Mouse (Mus musculus) ES-Bruce4 (cell line): ENCODE data around the gene Mapk1ip1l. TPM values are rescaled to one million over a fixed set of nuclear protein-coding genes. Genes with fewer than 3 reads are reported as not detected.

Source experiments
- H3K27ac ChIP-seq: 2 replicates; pipeline ENCODE4 v1.5.1; 2012; ENCODE audit warnings: low read length, inconsistent platforms; ENCODE audit not compliant: insufficient read depth
- H3K27me3 ChIP-seq: 2 replicates; pipeline ENCODE4 v1.6.1; 2012; ENCODE audit warnings: mild to moderate bottlenecking, low read length, inconsistent platforms; ENCODE audit not compliant: control insufficient read depth, poor library complexity, insufficient read depth, severe bottlenecking
- H3K36me3 ChIP-seq: 2 replicates; pipeline ENCODE4 v1.6.1; 2012; ENCODE audit warnings: inconsistent platforms, mild to moderate bottlenecking, low read length, moderate library complexity; ENCODE audit not compliant: control insufficient read depth, poor library complexity, insufficient read depth, severe bottlenecking
- H3K4me1 ChIP-seq: one replicate; pipeline ENCODE4 v1.8.1; 2011; ENCODE audit warnings: low read length; ENCODE audit not compliant: control insufficient read depth, insufficient read depth
- H3K4me3 ChIP-seq: 2 replicates; pipeline ENCODE4 v1.5.1; 2011; ENCODE audit warnings: low read depth, mild to moderate bottlenecking, low read length
- H3K9ac ChIP-seq: 2 replicates; pipeline ENCODE4 v1.6.1; 2012; ENCODE audit warnings: low read depth, mild to moderate bottlenecking, inconsistent platforms; ENCODE audit not compliant: poor library complexity, severe bottlenecking
- H3K9me3 ChIP-seq: replicated peaks from 2 replicates; pipeline ENCODE4 v1.6.1; 2012; ENCODE audit warnings: mild to moderate bottlenecking, low read length, inconsistent platforms; ENCODE audit not compliant: control insufficient read depth, poor library complexity, insufficient read depth, severe bottlenecking
- CTCF ChIP-seq: IDR thresholded peaks from one replicate; pipeline ENCODE4 v1.8.1; 2011; ENCODE audit warnings: low read depth, low read length
- EP300 ChIP-seq: IDR thresholded peaks from 2 replicates; pipeline ENCODE4 v1.6.1; 2011; ENCODE audit warnings: low read depth, low read length; ENCODE audit not compliant: insufficient read depth
- POLR2A ChIP-seq: IDR thresholded peaks from one replicate; pipeline ENCODE4 v1.8.1; 2011; ENCODE audit warnings: low read length; ENCODE audit not compliant: insufficient read depth
- polyA plus RNA-seq: library from polyadenylated mRNA; stranded (reverse); fragments of >200 nt; gene quantifications from 2 replicates; pipeline ENCODE4 v1.2.4, GENCODE M21; 2011; ENCODE audit warnings: low read depth; ENCODE audit not compliant: missing spikeins, insufficient read depth, insufficient read length

The Mapk1ip1l gene
- polyA plus RNA-seq, 1 experiment, result 215 TPM

DNA sequence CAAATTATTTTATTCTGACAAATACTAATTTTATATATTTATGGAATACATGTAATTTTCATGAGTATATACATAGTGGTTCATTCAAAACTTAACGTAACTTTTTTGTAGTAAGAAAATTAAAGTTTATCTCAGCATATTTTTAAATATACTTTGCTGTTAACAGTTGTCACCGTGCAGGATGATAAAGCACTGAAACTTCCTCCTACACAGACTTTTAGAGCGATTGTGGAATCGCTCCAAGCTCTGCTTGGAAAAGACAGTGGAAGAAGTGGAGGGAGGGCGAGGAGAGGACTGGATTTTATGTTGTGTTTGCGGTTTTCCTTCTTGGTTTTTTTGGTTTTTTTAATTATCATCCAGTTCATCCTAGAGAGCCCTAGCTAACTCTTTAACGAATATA, 14.5 kb upstream of the Mapk1ip1l start:
- H3K4me3 ChIP-seq, result no peak overlapping the region
- H3K9ac ChIP-seq, result no peak overlapping the region
- no peak overlapping the region for H3K27ac ChIP-seq
- no peaks in the 10 kb centered on the region for H3K9me3 ChIP-seq
- no peak for TF ChIP-seq POLR2A
- TF ChIP-seq EP300, result no peak
- no peak for TF ChIP-seq CTCF
- H3K4me1 ChIP-seq, result no peaks in the 10 kb centered on the region
- H3K27me3 ChIP-seq, result no peaks in the 10 kb centered on the region
- H3K36me3 ChIP-seq, result no peaks in the 10 kb centered on the region

- H3K27me3 ChIP-seq, result no peaks in the 10 kb centered on the region
- TF ChIP-seq CTCF (no peak), EP300 (no peak), POLR2A (no peak)
- peaks cover 4% of the 10 kb centered on the region for H3K36me3 ChIP-seq
- H3K9ac ChIP-seq, result no peak overlapping the region
- H3K27ac ChIP-seq, result no peak overlapping the region
- no peaks in the 10 kb centered on the region for H3K4me1 ChIP-seq
- no peak overlapping the region for H3K4me3 ChIP-seq
- H3K9me3 ChIP-seq, result no peaks in the 10 kb centered on the region
Observed at GRCm38 (mm10) chr14:47285271-47285670, 12.8 kb upstream of the Mapk1ip1l start.

DNA sequence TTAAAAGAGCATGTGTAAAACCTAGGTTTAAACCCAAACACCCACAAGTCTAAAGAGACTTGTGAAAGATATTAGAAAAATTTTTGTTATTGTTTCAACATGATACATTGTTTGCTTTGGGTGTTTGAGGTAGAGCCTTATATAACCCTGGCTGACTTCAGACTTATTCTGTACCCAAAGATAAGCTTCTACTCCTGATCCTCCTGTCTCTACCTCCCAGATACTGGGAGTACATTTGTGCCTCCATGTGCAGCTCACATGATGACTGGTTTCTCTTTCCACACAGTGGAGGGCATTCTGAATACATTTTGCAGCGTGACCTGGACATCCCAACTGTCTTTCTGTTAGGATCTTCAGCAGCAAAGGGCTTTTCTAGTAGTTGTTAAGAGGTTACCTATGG, 11.9 kb upstream of the Mapk1ip1l start:
- Histone ChIP-seq H3K27ac (no peak overlapping the region), H3K4me1 (no peaks in the 10 kb centered on the region), H3K9ac (no peak overlapping the region), H3K27me3 (no peaks in the 10 kb centered on the region), H3K9me3 (no peaks in the 10 kb centered on the region), H3K4me3 (no peak overlapping the region), H3K36me3 (peaks cover 6% of the 10 kb centered on the region)
- TF ChIP-seq POLR2A, result no peak
- TF ChIP-seq CTCF, result no peak

DNA sequence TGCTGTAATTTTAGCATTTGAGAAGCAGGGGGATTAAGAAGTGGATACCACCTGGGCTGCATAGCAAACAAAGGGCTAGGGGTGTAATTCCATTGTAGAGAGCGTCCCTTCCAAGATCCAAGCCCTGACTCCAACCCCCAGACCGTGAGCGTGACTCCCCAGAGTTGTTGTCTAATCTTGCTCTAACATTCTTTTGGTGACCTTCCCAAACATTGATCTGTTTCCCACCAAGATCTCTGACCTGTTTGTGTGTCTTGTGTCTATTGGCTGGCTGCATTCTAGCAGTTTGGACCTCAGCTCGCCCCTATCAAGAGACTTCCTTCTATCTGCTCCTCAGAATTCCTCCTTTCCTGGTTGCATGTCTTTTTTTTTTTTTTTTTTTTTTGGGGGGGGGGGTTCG, 11.0 kb upstream of the Mapk1ip1l start:
- H3K9me3 ChIP-seq, result no peaks in the 10 kb centered on the region
- no peaks in the 10 kb centered on the region for H3K4me1 ChIP-seq
- no peaks in the 10 kb centered on the region for H3K27me3 ChIP-seq
- H3K36me3 ChIP-seq, result peaks cover 6% of the 10 kb centered on the region
- H3K27ac ChIP-seq, result no peak overlapping the region
- no peak overlapping the region for H3K9ac ChIP-seq
- no peak for TF ChIP-seq POLR2A
- no peak for TF ChIP-seq EP300
- TF ChIP-seq CTCF, result no peak
- no peak overlapping the region for H3K4me3 ChIP-seq

DNA sequence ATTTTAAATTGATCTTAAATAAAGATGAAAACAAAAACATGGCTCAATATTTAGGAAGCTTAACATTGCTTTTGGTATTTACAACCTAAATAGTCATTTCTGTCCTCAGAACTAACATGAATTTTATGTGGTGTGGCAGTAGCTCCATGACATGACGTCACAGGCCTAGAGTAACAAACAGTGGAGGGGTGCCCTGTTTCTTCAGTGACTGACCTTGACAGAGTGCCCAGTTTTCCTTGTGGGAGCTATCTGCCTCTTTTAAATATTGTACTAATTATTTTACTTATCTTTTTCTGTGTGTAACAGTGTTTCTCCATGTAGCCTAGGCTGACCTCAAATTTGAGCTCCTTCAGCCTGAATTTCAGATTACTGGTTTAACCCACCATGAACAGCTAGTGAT, 6.3 kb upstream of the Mapk1ip1l start:
- Histone ChIP-seq H3K27ac (no peak overlapping the region), H3K36me3 (peaks cover 6% of the 10 kb centered on the region), H3K4me1 (no peaks in the 10 kb centered on the region), H3K9ac (no peak overlapping the region), H3K4me3 (no peak overlapping the region), H3K9me3 (no peaks in the 10 kb centered on the region), H3K27me3 (no peaks in the 10 kb centered on the region)
- no peak for TF ChIP-seq CTCF
- no peak for TF ChIP-seq EP300
- no peak for TF ChIP-seq POLR2A

DNA sequence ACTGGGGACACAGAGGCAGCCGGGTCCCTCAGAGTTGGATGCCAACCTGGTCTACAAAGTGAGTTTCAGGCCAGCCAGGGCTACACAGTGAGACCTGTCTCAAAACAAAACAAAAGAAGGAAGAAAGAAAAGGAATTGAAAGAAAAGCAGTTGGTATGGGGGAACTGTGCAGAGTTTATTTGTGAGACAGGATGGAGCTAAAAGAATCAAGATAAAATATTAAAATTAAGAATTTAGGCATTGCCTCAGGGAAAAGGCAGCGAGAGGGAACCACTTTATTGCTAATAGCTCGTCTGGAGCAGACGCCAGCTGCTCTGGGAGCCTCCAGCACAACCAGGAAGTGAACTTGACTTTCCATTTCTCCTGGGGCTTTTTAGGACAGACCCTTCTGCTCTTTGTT, 3.9 kb upstream of the Mapk1ip1l start:
- Histone ChIP-seq H3K4me1 (no peaks in the 10 kb centered on the region), H3K27ac (no peak overlapping the region), H3K4me3 (no peak overlapping the region), H3K27me3 (no peaks in the 10 kb centered on the region), H3K36me3 (peaks cover 6% of the 10 kb centered on the region), H3K9ac (no peak overlapping the region), H3K9me3 (no peaks in the 10 kb centered on the region)
- TF ChIP-seq EP300 (no peak), POLR2A (no peak), CTCF (no peak)
